Mouse (Mus musculus) heart, embryonic 14.5 days (tissue): Measurements from ENCODE around the gene Pxmp4. TPM values are rescaled to one million over a fixed set of nuclear protein-coding genes. Genes with fewer than 3 reads are reported as not detected.

ENCODE experiments used
- ATAC-seq: fragments of 200-750 bp; cut with Nextera tagmentation; 2 replicates; pipeline ENCODE4 v1.8.0; 2017; ENCODE audit warnings: low read depth, moderate TSS enrichment; ENCODE audit not compliant: insufficient number of reproducible peaks, insufficient read depth, low FRiP score
- H3K27ac ChIP-seq, 2 experiments: fragments of 200-500 bp in 1 of 2; fragments of 300-500 bp in 1 of 2; sonication (generic) in 1 of 2; replicated peaks in 1 of 2; 2 replicates each; pipeline ENCODE4 v1.5.1; 2012 to 2014; ENCODE audit warnings: low read depth in 2 of 2, low read length in 2 of 2, control low read depth in 1 of 2, mild to moderate bottlenecking in 1 of 2, mixed read lengths in 1 of 2; ENCODE audit not compliant: control insufficient read depth in 1 of 2, insufficient read depth in 1 of 2
- H3K27me3 ChIP-seq: fragments of 300-500 bp; sonication (generic); 2 replicates; pipeline ENCODE4 v1.6.1; 2014; ENCODE audit warnings: mild to moderate bottlenecking, low read length, control low read depth; ENCODE audit not compliant: control insufficient read depth, insufficient read depth
- H3K36me3 ChIP-seq: fragments of 300-500 bp; sonication (generic); 2 replicates; pipeline ENCODE4 v1.6.1; 2014; ENCODE audit warnings: mild to moderate bottlenecking, control low read depth, low read length, mixed read lengths; ENCODE audit not compliant: control insufficient read depth, insufficient read depth
- H3K4me1 ChIP-seq, 2 experiments: fragments of 200-500 bp in 1 of 2; fragments of 300-500 bp in 1 of 2; sonication (generic) in 1 of 2; 2 replicates each; pipeline ENCODE4 v1.6.1; 2012 to 2014; ENCODE audit warnings: low read length in 2 of 2, control low read depth in 1 of 2, mixed read lengths in 1 of 2; ENCODE audit not compliant: control insufficient read depth in 2 of 2, insufficient read depth in 2 of 2
- H3K4me2 ChIP-seq: fragments of 300-500 bp; sonication (generic); 2 replicates; pipeline ENCODE4 v1.6.1; 2014; ENCODE audit warnings: mild to moderate bottlenecking, low read length
- H3K4me3 ChIP-seq, 2 experiments: fragments of 200-500 bp in 1 of 2; fragments of 300-500 bp in 1 of 2; sonication (generic) in 1 of 2; 2 replicates each; pipeline ENCODE4 v1.5.1; 2012 to 2014; ENCODE audit warnings: low read length in 2 of 2, mild to moderate bottlenecking in 2 of 2, control low read depth in 1 of 2, low read depth in 1 of 2, moderate library complexity in 1 of 2; ENCODE audit not compliant: control insufficient read depth in 1 of 2, insufficient read depth in 1 of 2
- H3K9ac ChIP-seq: fragments of 300-500 bp; sonication (generic); 2 replicates; pipeline ENCODE4 v1.6.1; 2014; ENCODE audit warnings: mild to moderate bottlenecking, low read length
- H3K9me3 ChIP-seq: fragments of 300-500 bp; sonication (generic); 2 replicates; pipeline ENCODE4 v1.6.1; 2016; ENCODE audit warnings: low read length, control low read depth; ENCODE audit not compliant: control insufficient read depth
- WGBS: fragments of 180-500 bp; shearing (Covaris S2); extraction: QIAGEN DNeasy Blood & Tissue Kit; methylation state at CpG from one replicate; pipeline ENCODE4 v1.1.7; 2014; 5-methylcytosine and 5-hydroxymethylcytosine counted together
- polyA plus RNA-seq: library from polyadenylated mRNA; unstranded; fragments of >200 nt; fragmentation: Nextera tagmentation; extraction: Ambion mirVana; gene quantifications from 2 replicates; pipeline ENCODE4 v1.2.1, GENCODE M21; 2014

Gene Pxmp4
- polyA plus RNA-seq, 1 experiment from 2014 or later = 33.7 TPM

- Histone ChIP-seq H3K4me1 (peaks cover 6 to 9% of the 10 kb centered on the region in 2 experiments; a peak in 3 of 4 replicates), H3K36me3 (peaks cover 27% of the 10 kb centered on the region), H3K27ac (no peak overlapping the region), H3K9me3 (no peaks in the 10 kb centered on the region), H3K27me3 (no peaks in the 10 kb centered on the region), H3K9ac (no peak overlapping the region), H3K4me3 (no peak overlapping the region), H3K4me2 (no peak overlapping the region)
- ATAC-seq = no peak
- 84% methylated on average over 2 of the region's 2 CpGs for WGBS
Measured at GRCm38 (mm10) chr2:154541630-154542029, 61.9 kb downstream of the Pxmp4 start.

DNA sequence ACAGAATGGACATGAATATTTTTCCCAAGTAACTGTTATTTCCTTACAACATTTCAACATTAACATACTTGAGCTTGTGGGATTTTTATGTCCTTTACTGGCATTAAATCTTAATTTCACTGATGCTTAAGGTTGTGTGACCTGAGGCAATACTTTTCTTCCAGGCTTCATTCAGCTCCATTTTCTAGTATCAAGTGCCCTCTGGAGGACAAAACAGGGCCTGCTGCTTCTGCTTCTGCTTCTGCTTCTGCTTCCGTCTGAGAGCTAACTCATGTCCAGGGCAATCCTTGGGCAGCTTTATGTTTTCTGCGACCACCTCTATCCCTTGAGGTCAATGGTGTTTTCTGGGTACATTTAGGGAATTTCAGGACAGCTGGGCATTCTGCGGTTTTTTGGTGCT lies 63.8 kb downstream of the Pxmp4 start:
- Histone ChIP-seq H3K4me1 (peaks cover 6 to 9% of the 10 kb centered on the region in 2 experiments; a peak in 3 of 4 replicates), H3K27me3 (no peaks in the 10 kb centered on the region), H3K4me2 (no peak overlapping the region), H3K9me3 (no peaks in the 10 kb centered on the region), H3K4me3 (no peak overlapping the region), H3K36me3 (peaks cover 46% of the 10 kb centered on the region), H3K27ac (no peak overlapping the region), H3K9ac (no peak overlapping the region)
- WGBS = 81% methylated on average over 3 of the region's 3 CpGs
- ATAC-seq = no peak

DNA sequence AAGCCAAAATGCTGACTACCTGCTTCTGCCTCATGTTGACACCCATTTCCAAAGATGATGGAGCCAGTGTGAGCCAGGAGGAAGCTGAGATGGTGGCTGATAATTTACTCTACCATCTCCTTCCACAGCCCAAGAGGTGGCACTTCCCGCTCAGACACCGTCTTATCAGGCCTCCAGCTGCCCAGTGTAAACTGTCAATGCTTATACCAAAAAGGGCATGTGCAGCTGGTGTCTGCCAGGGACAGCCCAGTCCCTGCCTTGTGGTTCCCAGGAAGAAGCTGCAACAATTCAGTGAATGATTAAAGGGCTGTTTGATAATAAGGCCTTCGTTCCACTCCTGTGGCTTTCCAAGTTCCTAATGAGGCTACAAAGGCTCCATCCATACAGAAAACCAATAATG lies 64.8 kb downstream of the Pxmp4 start:
- Histone ChIP-seq H3K4me2 (no peak overlapping the region), H3K27ac (no peak overlapping the region), H3K4me3 (no peak overlapping the region), H3K9ac (no peak overlapping the region), H3K9me3 (no peaks in the 10 kb centered on the region), H3K4me1 (peaks cover 6 to 9% of the 10 kb centered on the region in 2 experiments; a peak in 3 of 4 replicates), H3K27me3 (no peaks in the 10 kb centered on the region), H3K36me3 (peaks cover 55% of the 10 kb centered on the region)
- WGBS = 30% methylated on average over 3 of the region's 3 CpGs
- ATAC-seq = no peak

DNA sequence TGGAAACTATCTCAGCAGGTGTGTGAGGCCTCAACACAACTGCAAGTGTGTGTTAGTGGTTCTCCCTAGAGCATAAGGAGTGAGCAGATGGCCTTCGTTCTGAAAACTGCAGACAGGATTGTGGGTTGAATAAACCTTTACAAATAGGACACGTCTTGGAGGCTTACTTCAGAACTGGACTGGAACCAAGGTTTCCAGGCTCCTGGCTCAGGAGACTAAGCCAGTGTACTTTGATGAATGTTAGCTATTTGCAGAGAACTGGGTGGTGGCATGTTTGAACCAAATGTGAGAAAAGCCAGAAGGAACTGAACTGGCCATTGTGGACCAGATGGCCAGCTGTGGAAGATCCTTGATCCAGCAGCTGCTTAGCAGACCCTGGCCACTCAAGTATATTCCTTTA lies 65.2 kb downstream of the Pxmp4 start:
- WGBS = 50% methylated on average over 2 of the region's 2 CpGs
- Histone ChIP-seq H3K9me3 (no peaks in the 10 kb centered on the region), H3K36me3 (peaks cover 59% of the 10 kb centered on the region), H3K27me3 (no peaks in the 10 kb centered on the region), H3K9ac (no peak overlapping the region), H3K27ac (no peak overlapping the region), H3K4me3 (no peak overlapping the region), H3K4me1 (peaks cover 6 to 9% of the 10 kb centered on the region in 2 experiments; a peak in 3 of 4 replicates), H3K4me2 (no peak overlapping the region)
- no peak for ATAC-seq

Other genes with a start within 250 kb of the Pxmp4 start
- 10.1 and 14.4 TPM in 2 replicates for gene Cdk5rap1, start 230.7 kb downstream of the Pxmp4 start, polyA plus RNA-seq
- gene Snta1, start 195.6 kb downstream of the Pxmp4 start, polyA plus RNA-seq = 23.7 and 26.9 TPM in 2 replicates
- 30.8 and 35.1 TPM in 2 replicates for gene Cbfa2t2, start 167.2 kb downstream of the Pxmp4 start, polyA plus RNA-seq
- 0.42 and 0.50 TPM in 2 replicates for gene 1700003F12Rik, start 56.6 kb downstream of the Pxmp4 start, polyA plus RNA-seq
- 0.35 TPM in 1 of 2 replicates, not detected in the other for gene Actl10, start 51.9 kb downstream of the Pxmp4 start, polyA plus RNA-seq
- 1.7 and 1.9 TPM in 2 replicates for gene Necab3, start 44.8 kb downstream of the Pxmp4 start, polyA plus RNA-seq
- 7.2 and 8.6 TPM in 2 replicates for gene E2f1, start 33.8 kb downstream of the Pxmp4 start, polyA plus RNA-seq
- gene Zfp341, start 9.6 kb upstream of the Pxmp4 start, polyA plus RNA-seq = 0.70 and 1.1 TPM in 2 replicates
- gene 4930519P11Rik, start 9.7 kb upstream of the Pxmp4 start, polyA plus RNA-seq = not detected in 2 replicates
- gene Chmp4b, start 48.0 kb upstream of the Pxmp4 start, polyA plus RNA-seq = 13.0 and 16.6 TPM in 2 replicates
- not detected in 2 replicates for gene Gm14214, start 166.3 kb upstream of the Pxmp4 start, polyA plus RNA-seq
- 32.5 and 54.2 TPM in 2 replicates for gene Raly, start 187.4 kb upstream of the Pxmp4 start, polyA plus RNA-seq
- gene a, start 187.7 kb upstream of the Pxmp4 start, polyA plus RNA-seq = not detected in 2 replicates